Mouse (Mus musculus) E14TG2a.4 (cell line): ENCODE measurements around the gene Rbbp5.

Experiments used
- CTCF ChIP-seq: conservative IDR thresholded peaks from 2 replicates; pipeline ENCODE4 v1.5.1; 2014; ENCODE audit warnings: low read length
- NANOG ChIP-seq: IDR thresholded peaks from 2 replicates; pipeline ENCODE4 v1.6.1; 2014; ENCODE audit warnings: borderline replicate concordance, low read length, mixed read lengths

- TF ChIP-seq CTCF, result no peak
- no peak for TF ChIP-seq NANOG
These were observed 5.7 kb upstream of the Rbbp5 start for GRCm38 (mm10) chr1:132471499-132471898.
